Mouse (Mus musculus): ENCODE measurements around the gene Tipin.
"Not testable (repeated sequence)": the region's sequence is repeated elsewhere in the genome, so short reads cannot be mapped to it uniquely, and the experiment has no call there.

Gene Tipin

GRCm38 (mm10) chr9:64272611-64273010 is 8.8 kb upstream of the Tipin start:
- peak; percentile 41 for DNase-seq

DNA sequence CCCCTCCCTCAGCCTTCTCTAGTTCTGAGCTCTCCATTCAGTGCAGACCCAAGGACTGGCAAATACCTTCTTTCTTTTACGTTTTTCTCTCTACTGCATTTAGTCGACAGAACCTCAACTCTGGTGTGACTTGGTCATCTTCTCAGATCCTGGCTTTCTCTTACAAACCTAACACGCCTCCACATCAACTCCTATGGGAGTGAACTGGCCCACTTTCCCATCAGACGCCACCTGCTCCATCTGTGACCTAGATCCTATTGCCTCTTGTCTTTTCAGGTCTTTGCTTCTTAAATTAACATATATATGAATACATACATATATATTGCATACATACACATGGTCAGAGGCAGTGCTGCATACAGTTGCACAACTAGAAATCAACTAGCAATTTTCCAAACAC is 7.6 kb upstream of the Tipin start:
- DNase-seq = no peak

- no peak for DNase-seq
These were observed 7.1 kb upstream of the Tipin start for GRCm38 (mm10) chr9:64274291-64274690.

- DNase-seq = no peak
These were observed 6.5 kb upstream of the Tipin start for GRCm38 (mm10) chr9:64274919-64275318.

DNA sequence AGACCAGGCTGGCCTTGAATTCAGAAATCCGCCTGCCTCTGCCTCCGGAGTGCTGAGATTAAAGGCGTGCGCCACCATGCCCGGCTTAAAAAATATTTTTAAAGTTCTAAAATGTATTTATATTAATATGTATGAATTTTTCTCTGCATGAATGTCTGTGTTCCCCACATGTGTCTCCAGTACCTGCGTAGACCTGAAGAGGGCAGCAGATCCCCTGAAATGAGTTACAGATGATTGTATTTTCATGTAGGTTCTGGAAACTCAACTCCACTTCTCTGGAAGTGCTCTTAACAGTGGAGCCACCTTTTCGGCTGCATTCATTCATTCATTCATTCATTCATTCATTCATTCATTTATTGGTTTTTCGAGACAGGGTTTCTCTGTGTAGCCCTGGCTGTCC is 3.7 kb upstream of the Tipin start:
- DNase-seq = peak; percentile 79

GRCm38 (mm10) chr9:64278665-64279310 is 2.6 kb upstream of the Tipin start:
- DNase-seq = no peak

- no peak for DNase-seq
These were observed 399 bp downstream of the Tipin start for GRCm38 (mm10) chr9:64281781-64282178.

DNA sequence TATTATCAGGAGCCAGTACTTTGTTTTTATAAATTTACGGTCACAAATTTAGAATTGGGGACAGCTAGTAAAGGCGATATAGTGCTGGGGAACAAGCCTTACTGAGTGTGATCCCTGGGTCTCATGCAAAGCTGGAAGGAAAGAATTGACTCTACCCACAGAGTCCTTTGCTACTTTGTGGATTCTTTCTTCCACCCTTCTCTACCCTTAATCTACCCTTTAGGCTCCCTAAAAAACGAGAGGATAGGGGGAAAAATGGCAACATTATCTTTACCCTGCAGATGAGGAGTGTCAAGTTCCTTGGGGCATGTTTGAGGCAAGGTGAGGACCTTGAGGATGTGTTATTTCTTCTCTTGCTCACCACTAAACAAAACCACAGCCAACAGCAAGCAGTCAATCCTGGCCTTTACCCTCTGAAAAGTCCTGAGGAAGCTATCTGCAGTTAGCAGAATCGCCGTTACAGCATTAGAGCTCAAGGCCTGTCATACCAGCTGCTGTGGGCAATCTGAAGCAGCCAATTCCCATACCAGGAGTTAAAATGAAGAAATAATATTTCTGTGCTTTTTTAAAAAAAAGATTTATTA is 1.1 kb downstream of the Tipin start:
- DNase-seq = no peak

DNA sequence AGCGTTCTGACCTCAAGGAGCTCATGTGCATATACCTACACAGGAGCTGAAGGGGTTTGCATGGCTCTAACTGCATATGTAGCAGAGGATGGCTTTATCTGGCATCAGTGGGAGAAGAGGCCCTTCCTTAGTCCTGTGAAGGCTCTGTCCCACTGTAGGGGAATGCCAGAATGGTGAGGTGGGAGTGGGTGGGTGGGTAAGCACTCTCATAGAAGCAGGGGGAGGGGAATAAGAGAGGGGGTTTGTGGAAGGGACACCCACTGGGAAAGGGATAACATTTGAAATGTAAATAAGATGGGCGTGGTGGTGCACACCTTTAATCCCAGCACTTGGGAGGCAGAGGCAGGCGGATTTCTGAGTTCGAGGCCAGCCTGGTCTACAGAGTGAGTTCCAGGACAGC is 21.7 kb downstream of the Tipin start:
- not testable (repeated sequence) for DNase-seq

- no peak for DNase-seq
These were observed 25.3 kb downstream of the Tipin start for GRCm38 (mm10) chr9:64306476-64307312.

DNA sequence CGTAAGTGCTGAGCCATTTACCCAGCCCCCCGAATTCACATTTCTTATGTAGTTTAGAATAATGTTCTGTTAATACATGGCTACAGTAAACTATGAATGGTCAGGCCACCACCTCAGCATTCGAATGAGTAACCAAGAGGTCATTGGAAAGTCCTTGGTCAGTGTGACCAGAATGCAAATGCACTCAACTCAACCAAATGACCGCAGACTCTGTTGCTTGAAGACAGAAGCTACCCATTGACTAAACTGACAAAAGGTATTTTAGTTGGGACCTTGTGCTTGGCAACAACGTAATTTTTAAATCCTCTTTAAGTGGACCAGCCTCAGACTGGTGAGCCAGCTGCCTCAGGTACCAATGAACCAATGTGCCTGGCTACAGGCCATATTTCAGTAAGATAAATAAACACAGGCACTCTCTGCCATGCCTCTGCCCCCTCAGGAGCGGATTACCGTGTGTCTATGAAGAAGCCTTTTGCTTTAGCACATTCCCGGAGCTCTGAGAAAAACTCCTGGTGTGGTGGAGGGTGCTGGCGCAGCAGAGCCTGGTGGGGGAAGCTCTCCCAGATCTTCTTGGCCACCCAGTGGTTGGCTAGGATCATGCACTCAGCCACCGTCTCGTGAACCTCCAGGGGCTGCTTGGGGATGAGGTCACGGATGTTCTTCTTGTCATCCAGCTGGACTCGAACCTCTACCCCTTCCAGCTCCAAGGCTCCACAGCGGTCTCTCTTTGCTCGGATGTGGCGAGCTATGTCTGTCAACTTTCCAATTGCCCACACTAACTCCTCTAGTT is 29.8 kb downstream of the Tipin start:
- no peak for DNase-seq

DNA sequence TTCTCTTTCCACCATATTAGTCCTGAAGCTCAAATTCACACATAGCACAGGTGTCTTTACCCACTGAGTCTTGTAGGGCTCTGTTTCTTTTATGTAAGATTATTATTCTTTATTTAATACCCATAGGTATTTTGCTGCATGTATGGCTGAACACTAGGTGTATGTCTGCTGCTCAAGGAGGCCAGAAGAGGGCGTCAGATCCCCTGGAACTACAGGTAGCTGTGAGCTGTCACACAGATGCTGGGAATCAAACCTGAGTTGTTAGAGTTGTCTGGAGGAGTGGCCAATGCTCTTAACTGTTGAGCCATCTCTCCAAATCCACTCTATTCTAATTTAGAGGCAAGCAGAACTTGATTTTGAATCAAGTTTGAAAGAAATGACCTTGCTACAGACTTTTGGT is 30.7 kb downstream of the Tipin start:
- peak; percentile 23 for DNase-seq

- DNase-seq = no peak
These were observed 33.3 kb downstream of the Tipin start for GRCm38 (mm10) chr9:64314696-64315095.

- DNase-seq = no peak
These were observed 35.6 kb downstream of the Tipin start for GRCm38 (mm10) chr9:64316986-64317385.

GRCm38 (mm10) chr9:64323976-64324375 is 42.6 kb downstream of the Tipin start:
- no peak for DNase-seq

GRCm38 (mm10) chr9:64335825-64336224 is 54.4 kb downstream of the Tipin start:
- DNase-seq = no peak

GRCm38 (mm10) chr9:64339361-64339760 is 58.0 kb downstream of the Tipin start:
- no peak for DNase-seq

DNA sequence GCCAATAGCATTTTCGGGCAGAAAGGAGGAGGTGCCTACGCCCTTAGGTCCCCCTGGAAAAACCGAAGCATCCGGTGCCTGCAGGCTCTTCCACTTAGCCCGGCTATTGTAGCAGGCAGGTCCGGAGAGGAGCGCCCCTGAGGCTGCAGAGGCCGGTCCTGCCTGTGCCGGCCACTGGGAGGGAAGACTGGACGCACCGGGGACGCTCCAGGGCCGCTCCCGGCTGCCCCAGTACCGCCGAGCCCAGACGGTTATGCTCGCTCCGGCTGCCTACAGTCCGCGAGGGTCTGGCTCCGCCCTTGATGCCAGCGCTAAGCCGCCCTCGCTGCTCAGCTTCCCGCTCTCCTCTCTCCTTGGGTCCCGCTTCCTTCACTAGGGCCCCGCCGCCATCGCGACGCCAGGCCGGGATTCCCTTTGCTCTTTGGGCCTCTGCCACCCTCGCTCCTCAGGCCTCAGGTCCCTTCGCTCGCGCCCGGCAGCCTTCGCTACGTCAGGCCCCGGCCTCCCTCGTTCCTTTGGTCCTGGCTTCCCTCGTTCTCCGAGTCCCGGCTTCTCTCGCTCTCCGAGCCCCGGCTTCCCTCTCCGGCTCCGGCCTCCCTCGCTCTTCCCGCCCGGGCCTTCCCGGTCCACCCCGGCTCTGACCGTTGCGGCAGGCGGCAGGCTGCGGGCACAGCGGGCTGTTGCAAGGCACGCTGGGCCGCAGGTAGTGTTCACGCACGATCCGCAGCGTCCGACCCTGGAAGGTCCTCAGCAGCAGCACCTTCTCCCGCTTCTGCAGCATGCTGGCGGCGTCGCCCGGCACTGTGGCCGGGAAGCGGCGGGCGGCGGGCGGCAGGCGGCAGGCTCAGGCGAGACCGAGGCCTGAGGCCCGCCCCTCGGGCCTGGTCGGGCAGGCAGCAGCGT is 59.2 kb downstream of the Tipin start:
- peak; percentile 83 for DNase-seq

DNA sequence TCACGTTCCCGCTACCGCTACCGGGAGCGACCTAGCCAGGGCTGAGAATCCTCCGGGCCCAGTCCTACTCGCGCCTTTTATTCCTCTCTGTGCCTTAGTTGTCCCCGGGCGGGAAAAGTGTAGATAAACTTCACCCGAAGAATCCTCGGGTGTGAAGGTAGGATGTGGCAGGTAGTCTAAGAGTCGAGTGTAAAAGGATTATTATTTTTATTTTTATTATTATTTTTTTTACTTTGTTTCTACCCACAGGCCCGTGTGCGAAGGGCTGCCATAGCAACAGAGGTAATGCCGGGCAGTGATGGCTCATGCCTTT is 59.8 kb downstream of the Tipin start, which contains the start of gene Dis3l:
Dis3l (minus strand) TSS at position 35 of the 313 bp plus-strand sequence.
- DNase-seq = no peak

GRCm38 (mm10) chr9:64341671-64342070 is 60.3 kb downstream of the Tipin start:
- no peak for DNase-seq

DNA sequence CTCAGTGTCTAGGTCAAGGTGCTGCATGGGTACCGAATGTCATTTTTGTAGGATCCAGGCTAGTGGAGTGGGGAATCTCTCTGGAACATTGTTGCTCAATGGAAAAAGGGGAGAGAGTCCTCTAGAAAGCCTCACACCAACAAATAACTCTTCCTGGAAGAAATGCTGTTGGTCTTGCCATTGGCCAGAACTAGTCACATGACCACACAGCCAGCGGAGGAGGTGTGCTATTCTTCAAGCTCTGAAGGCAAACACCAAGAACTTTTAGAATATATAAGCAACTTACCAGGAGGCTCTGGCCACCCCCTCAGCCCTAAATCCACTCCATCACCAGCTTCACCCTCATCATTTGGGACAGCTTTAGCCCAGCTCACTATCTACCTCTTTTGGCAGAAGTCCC is 62.3 kb downstream of the Tipin start:
- DNase-seq = no peak

GRCm38 (mm10) chr9:64345931-64346330 is 64.5 kb downstream of the Tipin start:
- DNase-seq = no peak
